In genomic region chr13:45559258-45559657, GRCm38 (mm10) we compare ENCODE assay signal across 28 mouse cellular contexts.
"Had no signal": no experiment of that assay in that cellular context is flagged by ENCODE, and none has a peak within 500 bp of the region (broad histone marks: within the 10 kb centered on the region; RNA-seq: fewer than 3 reads in every experiment).

No protein-coding gene starts in this region.

- H3K9ac ChIP-seq: embryonic facial prominence, embryonic 12.5 days; embryonic facial prominence, embryonic 13.5 days; embryonic facial prominence, embryonic 15.5 days; forebrain, embryonic 12.5 days; forebrain, embryonic 13.5 days; forebrain, embryonic 15.5 days; forebrain, postnatal 0 days had no signal

- H3K4me3 ChIP-seq: embryonic facial prominence, embryonic 10.5 days; embryonic facial prominence, embryonic 12.5 days; embryonic facial prominence, embryonic 13.5 days; embryonic facial prominence, embryonic 15.5 days; erythroblast, embryonic 14.5 days; forebrain, embryonic 10.5 days; forebrain, embryonic 12.5 days; forebrain, embryonic 13.5 days; forebrain, embryonic 15.5 days; gastrocnemius, adult 2 months; heart, adult 2 months had no signal

- H3K4me2 ChIP-seq: embryonic facial prominence, embryonic 12.5 days; embryonic facial prominence, embryonic 13.5 days; embryonic facial prominence, embryonic 15.5 days; forebrain, embryonic 12.5 days; forebrain, embryonic 13.5 days; forebrain, embryonic 15.5 days had no signal

- H3K36me3 ChIP-seq: embryonic facial prominence, embryonic 10.5 days; embryonic facial prominence, embryonic 12.5 days; forebrain, embryonic 10.5 days; forebrain, embryonic 12.5 days; forebrain, embryonic 15.5 days had no signal

- ATAC-seq: forebrain, embryonic 13.5 days; forebrain, embryonic 14.5 days; forebrain, embryonic 15.5 days; forebrain, embryonic 16.5 days; forebrain, postnatal 0 days had no signal

- H3K27ac ChIP-seq: embryonic facial prominence, embryonic 10.5 days; embryonic facial prominence, embryonic 12.5 days; embryonic facial prominence, embryonic 13.5 days; embryonic facial prominence, embryonic 15.5 days; forebrain, embryonic 10.5 days; forebrain, embryonic 12.5 days; forebrain, embryonic 13.5 days; forebrain, embryonic 15.5 days; gastrocnemius, adult 2 months; heart, adult 2 months had no signal

- H3K27me3 ChIP-seq: embryonic facial prominence, embryonic 12.5 days; embryonic facial prominence, embryonic 13.5 days; embryonic facial prominence, embryonic 15.5 days; forebrain, embryonic 12.5 days; forebrain, embryonic 13.5 days; forebrain, embryonic 15.5 days had no signal

- DNase-seq: cerebellum, adult 2 months; cerebellum, adult 8-10 months; cerebellum, adult 9-10 months; cerebellum, adult 9-11 months; cerebellum, postnatal 10 days; cerebellum, postnatal 14 days; cerebellum, postnatal 25 days; cerebellum, postnatal 36 days; embryo, embryonic 11 days; forebrain, postnatal 0 days; gastrocnemius, adult 2 months; gastrocnemius, postnatal 10 days; gastrocnemius, postnatal 14 days; gastrocnemius, postnatal 25 days; gastrocnemius, postnatal 36 days; heart, adult 18-20 months; heart, adult 2 months had no signal

- H3K4me1 ChIP-seq: embryonic facial prominence, embryonic 10.5 days; embryonic facial prominence, embryonic 12.5 days; embryonic facial prominence, embryonic 13.5 days; embryonic facial prominence, embryonic 15.5 days; forebrain, embryonic 15.5 days had no signal

- H3K9me3 ChIP-seq: embryonic facial prominence, embryonic 10.5 days; embryonic facial prominence, embryonic 12.5 days; embryonic facial prominence, embryonic 13.5 days; embryonic facial prominence, embryonic 15.5 days; forebrain, embryonic 10.5 days; forebrain, embryonic 12.5 days; forebrain, embryonic 13.5 days; forebrain, embryonic 15.5 days had no signal
